Mouse (Mus musculus) spleen, adult 18-20 months (tissue): Measurements from ENCODE around the gene Vps72.
"Not testable (repeated sequence)": the region's sequence is repeated elsewhere in the genome, so short reads cannot be mapped to it uniquely, and the experiment has no call there.

Experiments used
- DNase-seq, 2 experiments: peaks; one replicate each; pipeline ENCODE4 v3.0.0; 2022; ENCODE audit warnings: mixed read lengths in 2 of 2

Gene Vps72

GRCm38 (mm10) chr3:95134133-95134532 lies 23.3 kb downstream of the Vps72 start:
- not testable (repeated sequence) for DNase-seq

GRCm38 (mm10) chr3:95135023-95135422 lies 24.2 kb downstream of the Vps72 start:
- peak; percentile 45 to 61 for DNase-seq

GRCm38 (mm10) chr3:95135433-95136052 lies 24.7 kb downstream of the Vps72 start:
- DNase-seq: no peak

- DNase-seq: peak in 1 of 2 experiments; percentile 38
Measured at GRCm38 (mm10) chr3:95136336-95136735, 25.5 kb downstream of the Vps72 start.

- DNase-seq: peak; percentile 18 to 49
Measured at GRCm38 (mm10) chr3:95139586-95140288, 28.9 kb downstream of the Vps72 start.

GRCm38 (mm10) chr3:95140289-95140595 lies 29.4 kb downstream of the Vps72 start:
- peak in 1 of 2 experiments; percentile 12 for DNase-seq

- DNase-seq: no peak
Measured at GRCm38 (mm10) chr3:95140795-95141194, 30.0 kb downstream of the Vps72 start.

GRCm38 (mm10) chr3:95141474-95141873 lies 30.7 kb downstream of the Vps72 start:
- DNase-seq: peak; percentile 56 to 66

GRCm38 (mm10) chr3:95141952-95142616 lies 31.3 kb downstream of the Vps72 start, which contains the start of gene Tnfaip8l2:
Tnfaip8l2 (minus strand) TSS chr3:95142360.
- peak; percentile 69 to 79 for DNase-seq

GRCm38 (mm10) chr3:95142617-95143011 lies 31.8 kb downstream of the Vps72 start:
- DNase-seq: peak; percentile 75 to 91

- DNase-seq: no peak
Measured at GRCm38 (mm10) chr3:95147924-95148323, 37.1 kb downstream of the Vps72 start.

- DNase-seq: peak; percentile 50 to 72
Measured at GRCm38 (mm10) chr3:95153874-95154273, 43.1 kb downstream of the Vps72 start.

- DNase-seq: no peak
Measured at GRCm38 (mm10) chr3:95159511-95159986, 48.7 kb downstream of the Vps72 start.

- peak; percentile 74 to 83 for DNase-seq
Measured at GRCm38 (mm10) chr3:95159987-95160963, 49.5 kb downstream of the Vps72 start, which contains the start of gene Sema6c. Sema6c (plus strand) TSS chr3:95160457.

GRCm38 (mm10) chr3:95161041-95161551 lies 50.3 kb downstream of the Vps72 start:
- DNase-seq: peak in 1 of 2 experiments; percentile 12

- DNase-seq: no peak
Measured at GRCm38 (mm10) chr3:95161618-95162344, 51.0 kb downstream of the Vps72 start.

GRCm38 (mm10) chr3:95162345-95162628 lies 51.5 kb downstream of the Vps72 start:
- DNase-seq: no peak

GRCm38 (mm10) chr3:95163419-95164255 lies 52.8 kb downstream of the Vps72 start:
- DNase-seq: no peak

GRCm38 (mm10) chr3:95164256-95164550 lies 53.4 kb downstream of the Vps72 start:
- DNase-seq: no peak

GRCm38 (mm10) chr3:95164840-95165239 lies 54.0 kb downstream of the Vps72 start:
- DNase-seq: no peak

GRCm38 (mm10) chr3:95169996-95170395 lies 59.2 kb downstream of the Vps72 start:
- DNase-seq: no peak
